Mouse (Mus musculus) effector memory CD4-positive, alpha-beta T cell, adult 7 months (primary cell): ENCODE results near the gene Tescl. TPM values are rescaled to one million over a fixed set of nuclear protein-coding genes. Genes with fewer than 3 reads are reported as not detected.

Source experiments
- polyA plus RNA-seq: library from polyadenylated mRNA; unstranded; fragments of 100-300 nt; shearing (Covaris generic); gene quantifications from one replicate; pipeline ENCODE4 v1.2.1, GENCODE M21; 2017

Tescl gene
- polyA plus RNA-seq: not detected

DNA sequence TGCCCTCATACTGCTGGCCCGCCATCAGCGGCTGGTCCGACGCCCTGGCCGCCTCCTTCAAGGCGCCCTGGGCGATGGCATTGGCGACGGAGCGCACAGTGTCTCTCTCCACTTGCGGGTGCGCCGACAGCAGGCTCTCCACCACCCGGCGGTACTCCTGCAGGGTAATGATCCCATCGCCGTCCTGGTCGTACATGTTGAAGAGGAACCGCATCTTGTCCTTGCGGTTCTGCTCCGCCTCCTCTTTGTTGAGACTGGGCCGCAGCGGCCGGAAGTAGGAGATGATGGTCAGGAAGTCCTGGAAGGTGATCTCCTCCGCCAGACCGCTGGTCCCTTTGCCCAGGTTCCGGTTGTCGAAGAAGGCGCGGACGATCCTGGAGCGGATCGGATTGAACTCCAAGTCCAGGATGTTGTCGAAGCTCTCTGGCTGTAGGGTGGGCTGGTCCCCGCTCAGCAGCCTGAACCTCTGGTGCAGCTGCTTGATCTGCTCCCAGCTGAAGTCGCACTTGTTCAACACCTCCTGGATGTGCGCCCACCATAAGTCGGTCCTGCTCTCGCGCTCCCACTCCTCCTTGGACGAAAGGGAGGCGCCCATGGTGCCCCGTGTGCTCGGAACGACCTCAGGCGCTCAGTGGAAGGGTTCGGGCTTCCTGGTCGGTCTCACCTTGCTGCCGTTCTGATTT, at the start of gene Tescl:
Gene Tescl (minus strand): TSS at position 633 of the 683 bp plus-strand sequence.

DNA sequence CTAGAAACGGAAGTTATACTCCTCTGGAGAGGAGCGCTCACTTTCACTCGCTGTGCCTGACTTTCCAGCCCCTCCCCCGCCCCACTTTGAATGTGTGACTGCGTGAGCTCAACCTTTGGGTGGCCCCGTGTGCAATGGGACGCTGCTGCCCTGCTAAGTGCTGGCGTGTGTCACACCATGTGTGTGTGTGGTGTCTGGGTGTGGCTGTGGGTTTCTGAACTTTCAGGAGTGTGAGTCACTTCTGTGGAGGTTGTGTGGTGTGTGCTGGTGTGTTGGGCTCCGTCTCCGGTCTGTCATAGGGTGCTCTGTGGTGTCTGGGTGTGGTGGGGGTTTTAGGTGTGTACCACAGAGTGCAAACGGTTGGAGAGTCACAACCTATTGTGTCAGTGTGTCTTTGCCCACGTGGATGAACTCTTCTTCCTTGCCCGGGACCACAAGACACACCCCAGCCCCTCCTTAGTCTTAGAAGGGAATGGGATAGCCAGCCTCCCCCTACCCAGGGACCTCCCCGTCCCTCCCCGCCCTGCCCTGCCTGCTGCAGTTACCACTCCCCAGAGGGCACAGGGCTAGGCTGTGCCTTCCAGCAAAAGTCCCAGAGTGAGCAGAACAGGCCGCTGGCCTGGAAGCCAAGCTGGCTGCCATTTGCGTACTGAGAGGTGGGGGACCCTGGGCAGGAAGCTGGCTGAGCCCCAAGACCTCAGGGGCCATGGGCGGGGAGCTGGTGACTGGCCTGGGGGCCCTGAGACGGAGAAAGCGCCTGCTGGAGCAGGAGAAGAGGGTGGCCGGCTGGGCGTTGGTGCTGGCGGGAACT, 36.2 kb upstream of the Tescl start, which contains the start of gene Kcnn4:
Gene Kcnn4 (plus strand): TSS at position 533 of the 811 bp plus-strand sequence.

DNA sequence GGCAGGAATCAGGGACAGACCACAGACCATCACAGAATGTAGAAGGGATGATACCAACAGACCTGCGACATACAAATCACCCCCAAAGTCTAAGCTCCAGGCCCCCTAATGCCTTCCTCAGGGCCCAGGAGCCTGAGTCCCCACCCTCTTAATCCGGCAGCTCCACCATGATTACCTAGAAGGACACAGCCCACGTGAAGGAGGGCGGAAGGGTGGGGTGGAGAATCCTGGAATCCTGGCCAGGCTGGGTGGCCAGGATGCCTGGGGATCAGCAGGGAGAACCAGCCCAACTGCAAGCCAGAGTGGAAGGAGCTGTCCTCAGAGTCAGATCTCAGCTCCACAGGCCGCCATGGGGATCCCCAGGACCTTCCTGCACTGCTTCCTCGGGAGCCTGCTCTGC, 15.2 kb upstream of the Tescl start, which contains the start of gene Lypd5:
Gene Lypd5 (plus strand): TSS at position 301 of the 400 bp plus-strand sequence.

DNA sequence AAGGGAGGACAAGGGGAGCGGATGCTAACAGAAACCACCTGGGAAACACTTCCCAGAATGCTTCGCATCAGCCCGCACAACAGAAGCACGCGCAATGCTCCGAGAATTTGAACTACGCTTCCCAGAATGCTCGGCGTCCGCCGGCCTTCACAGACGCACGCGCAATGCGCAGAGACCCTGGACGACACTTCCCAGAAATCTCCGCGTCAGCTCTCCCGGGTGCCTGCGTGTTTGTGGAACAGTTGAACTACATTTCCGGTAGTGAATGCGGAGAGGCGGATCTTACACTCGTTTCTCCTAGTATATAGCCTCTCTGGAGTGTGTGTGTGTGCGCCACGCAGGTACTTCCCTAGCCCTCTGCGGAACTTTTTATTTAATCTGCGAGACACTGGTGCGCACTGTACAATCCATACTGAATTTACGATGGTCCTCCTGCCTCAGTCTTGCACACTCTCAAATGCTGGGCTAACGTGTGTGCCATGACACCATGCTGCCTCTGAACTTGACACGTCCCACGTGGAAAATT, 17.1 kb downstream of the Tescl start, which contains the start of gene Zfp94:
Gene Zfp94 (minus strand): TSS at position 100 of the 526 bp plus-strand sequence.

DNA sequence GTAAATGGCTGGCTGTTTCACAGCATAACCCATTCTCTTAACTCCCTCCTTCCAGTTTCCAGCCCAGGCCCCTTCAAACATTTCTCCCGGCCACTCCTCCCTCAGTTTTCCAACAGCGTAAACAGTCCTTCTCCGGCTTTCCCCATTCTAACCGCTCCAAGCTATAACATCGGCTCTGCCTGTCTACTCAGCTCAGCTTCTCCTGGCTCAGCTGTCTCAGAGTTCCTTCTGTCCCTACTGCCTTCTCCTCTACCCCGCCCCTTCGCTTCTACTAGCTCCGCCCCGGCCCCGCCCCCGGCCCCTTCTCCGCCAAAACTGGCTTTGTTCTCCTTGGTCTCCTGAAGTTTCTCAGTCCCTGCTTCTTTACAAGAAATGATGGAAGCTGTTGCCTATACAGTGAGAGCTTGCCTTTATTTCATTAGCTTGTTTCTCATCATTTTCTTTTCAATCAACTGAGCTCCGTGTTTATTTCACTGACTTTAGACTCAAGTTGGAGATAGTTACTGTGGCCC, 32.9 kb downstream of the Tescl start, which contains the start of gene Zfp61:
Gene Zfp61 (minus strand): TSS at position 462 of the 512 bp plus-strand sequence.

Other genes with a start within 250 kb of the Tescl start
- 1.8 TPM for gene Zfp112, start 221.6 kb downstream of the Tescl start, polyA plus RNA-seq
- gene Zfp235, start 199.8 kb downstream of the Tescl start, polyA plus RNA-seq: 4.5 TPM
- 0.34 TPM for gene Zfp114, start 158.9 kb downstream of the Tescl start, polyA plus RNA-seq
- 0.29 TPM for gene Zfp111, start 122.5 kb downstream of the Tescl start, polyA plus RNA-seq
- 2.5 TPM for gene Zfp109, start 96.4 kb downstream of the Tescl start, polyA plus RNA-seq
- gene Zfp108, start 79.1 kb downstream of the Tescl start, polyA plus RNA-seq: 0.20 TPM
- 0.72 TPM for gene Zfp93, start 63.5 kb downstream of the Tescl start, polyA plus RNA-seq
- gene Zfp61, start 32.7 kb downstream of the Tescl start, polyA plus RNA-seq: 11.7 TPM
- gene Zfp94, start 17.3 kb downstream of the Tescl start, polyA plus RNA-seq: 3.8 TPM
- gene Lypd5, start 15.3 kb upstream of the Tescl start, polyA plus RNA-seq: 0.45 TPM
- 156 TPM for gene Kcnn4, start 36.3 kb upstream of the Tescl start, polyA plus RNA-seq
- 49.0 TPM for gene Smg9, start 65.7 kb upstream of the Tescl start, polyA plus RNA-seq
- not detected for gene Irgc1, start 118.4 kb upstream of the Tescl start, polyA plus RNA-seq
- 1.8 TPM for gene Plaur, start 128.5 kb upstream of the Tescl start, polyA plus RNA-seq
- not detected for gene Cadm4, start 148.1 kb upstream of the Tescl start, polyA plus RNA-seq
- gene Zfp428, start 173.1 kb upstream of the Tescl start, polyA plus RNA-seq: 1.3 TPM
- gene AC161166.1, start 178.5 kb upstream of the Tescl start, polyA plus RNA-seq: not detected
- gene Irgq, start 196.8 kb upstream of the Tescl start, polyA plus RNA-seq: 2.7 TPM
- not detected for gene Pinlyp, start 212.2 kb upstream of the Tescl start, polyA plus RNA-seq
- 47.0 TPM for gene Xrcc1, start 212.4 kb upstream of the Tescl start, polyA plus RNA-seq